Mouse (Mus musculus) heart, postnatal 0 days (tissue): ENCODE results near the gene Abraxas1.

Source experiments
- CTCF ChIP-seq: IDR thresholded peaks from 2 replicates; pipeline ENCODE4 v1.5.1; 2016; ENCODE audit warnings: antibody characterized with exemption, control low read depth, low read depth
- EP300 ChIP-seq: IDR thresholded peaks from 2 replicates; pipeline ENCODE4 v1.6.1; 2016; ENCODE audit warnings: antibody characterized with exemption, low read depth

DNA sequence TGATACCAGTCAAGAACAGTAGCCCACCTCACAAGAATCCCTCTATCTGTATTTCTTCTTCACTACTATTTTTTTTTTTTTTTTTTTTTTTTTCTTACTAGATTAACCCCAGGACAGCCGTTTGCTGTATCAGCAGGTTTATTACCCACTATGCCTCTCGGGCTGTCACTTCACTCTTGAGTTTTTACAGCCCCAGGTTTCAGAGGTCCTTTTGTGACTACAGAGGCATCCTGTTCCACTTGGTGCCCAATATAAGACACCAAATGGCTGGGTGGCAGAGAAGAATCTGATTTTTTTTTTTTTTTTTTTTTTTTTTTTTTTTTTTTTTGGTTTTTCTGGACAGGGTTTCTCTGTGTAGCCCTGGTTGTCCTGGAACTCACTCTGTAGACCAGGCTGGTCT lies 26.4 kb upstream of the Abraxas1 start:
- TF ChIP-seq EP300, result no peak
- TF ChIP-seq CTCF, result no peak
